Mouse (Mus musculus) liver, embryonic 14.5 days (tissue): ENCODE results near the gene Ripor1. TPM values are rescaled to one million over a fixed set of nuclear protein-coding genes. Genes with fewer than 3 reads are reported as not detected.

Source experiments
- ATAC-seq: fragments of 200-750 bp; cut with Nextera tagmentation; 2 replicates; pipeline ENCODE4 v1.8.0; 2017; ENCODE audit warnings: moderate number of reproducible peaks, mild to moderate bottlenecking, moderate library complexity; ENCODE audit not compliant: insufficient read depth
- DNase-seq, 3 experiments: peaks; one replicate each; pipeline ENCODE4 v3.0.0-alpha.2; 2012 to 2013; ENCODE audit warnings: low read depth in 3 of 3, low spot score in 3 of 3
- H3K27ac ChIP-seq: fragments of 300-500 bp; sonication (generic); 2 replicates; pipeline ENCODE4 v1.5.1; 2014; ENCODE audit warnings: moderate library complexity, mild to moderate bottlenecking, control low read depth, inconsistent platforms
- H3K27me3 ChIP-seq: fragments of 300-500 bp; sonication (generic); 2 replicates; pipeline ENCODE4 v1.6.1; 2014; ENCODE audit warnings: mild to moderate bottlenecking, low read length, moderate library complexity; ENCODE audit not compliant: control insufficient read depth, insufficient read depth
- H3K36me3 ChIP-seq: fragments of 300-500 bp; sonication (generic); replicated peaks from 2 replicates; pipeline ENCODE4 v1.6.1; 2014; ENCODE audit warnings: low read depth; ENCODE audit not compliant: control insufficient read depth, insufficient read depth
- H3K4me1 ChIP-seq, 2 experiments: fragments of 200-500 bp in 1 of 2; fragments of 300-500 bp in 1 of 2; sonication (generic) in 1 of 2; replicated peaks; 2 replicates each; pipeline ENCODE4 v1.6.1; 2012 to 2014; ENCODE audit warnings: antibody characterized with exemption in 1 of 2, inconsistent platforms in 1 of 2, low read length in 1 of 2; ENCODE audit not compliant: control insufficient read depth in 2 of 2, insufficient read depth in 2 of 2
- H3K4me2 ChIP-seq: fragments of 300-500 bp; sonication (generic); 2 replicates; pipeline ENCODE4 v1.6.1; 2014; ENCODE audit warnings: low read depth, mild to moderate bottlenecking, control low read depth, moderate library complexity
- H3K4me3 ChIP-seq, 2 experiments: fragments of 200-500 bp in 1 of 2; fragments of 300-500 bp in 1 of 2; sonication (generic) in 1 of 2; 2 replicates each; pipeline ENCODE4 v1.5.1; 2012 to 2014; ENCODE audit warnings: low read depth in 2 of 2, low read length in 2 of 2, mild to moderate bottlenecking in 2 of 2, control low read depth in 1 of 2, inconsistent platforms in 1 of 2, moderate library complexity in 1 of 2; ENCODE audit not compliant: insufficient read depth in 1 of 2
- H3K9ac ChIP-seq: fragments of 300-500 bp; sonication (generic); replicated peaks from 2 replicates; pipeline ENCODE4 v1.6.1; 2014; ENCODE audit warnings: mild to moderate bottlenecking, control low read depth, moderate library complexity
- H3K9me3 ChIP-seq: fragments of 300-500 bp; sonication (generic); 2 replicates; pipeline ENCODE4 v1.6.1; 2016; ENCODE audit warnings: low read length, mixed read lengths; ENCODE audit not compliant: control insufficient read depth
- CTCF ChIP-seq: IDR thresholded peaks from 2 replicates; pipeline ENCODE4 v1.5.1; 2016; ENCODE audit warnings: antibody characterized with exemption, low read depth, control low read depth
- EP300 ChIP-seq: IDR thresholded peaks from 2 replicates; pipeline ENCODE4 v1.6.1; 2016; ENCODE audit warnings: antibody characterized with exemption, low read depth
- WGBS: fragments of 180-500 bp; shearing (Covaris S2); extraction: QIAGEN DNeasy Blood & Tissue Kit; methylation state at CpG from one replicate; pipeline ENCODE4 v1.1.7; 2014; ENCODE audit not compliant: insufficient replicate concordance; 5-methylcytosine and 5-hydroxymethylcytosine counted together
- polyA plus RNA-seq, 2 experiments: library from polyadenylated mRNA; depleted of rRNA in 1 of 2; stranded (reverse) in 1 of 2; unstranded in 1 of 2; fragments of >200 nt; fragmentation: Nextera tagmentation in 1 of 2; extraction: Ambion mirVana in 1 of 2; gene quantifications; 2 replicates each; pipeline versions ENCODE4 v1.2.1 to v1.2.3; 2012 to 2014

Gene Ripor1
- polyA plus RNA-seq, 2 experiments, result 4.5 to 4.9 TPM

GRCm38 (mm10) chr8:105606189-105607023 is 1.4 kb downstream of the Ripor1 start:
- H3K4me1 ChIP-seq, result peaks cover 41 to 55% of the 10 kb centered on the region in 2 experiments
- no peak overlapping the region for H3K27ac ChIP-seq
- H3K36me3 ChIP-seq, result no peaks in the 10 kb centered on the region
- TF ChIP-seq CTCF (no peak), EP300 (no peak)
- no peaks in the 10 kb centered on the region for H3K9me3 ChIP-seq
- H3K4me3 ChIP-seq, result peak overlapping the region; percentile 67 to 82
- H3K9ac ChIP-seq, result peak overlapping the region; percentile 85
- ATAC-seq (peak; percentile 21; the same call in 1 of the 2 replicates), DNase-seq (peak; percentile 49 to 62 (median 55))
- H3K4me2 ChIP-seq, result peak overlapping the region; percentile 99
- WGBS, result under 1% methylated on average over 30 of the region's 30 CpGs
- no peaks in the 10 kb centered on the region for H3K27me3 ChIP-seq

DNA sequence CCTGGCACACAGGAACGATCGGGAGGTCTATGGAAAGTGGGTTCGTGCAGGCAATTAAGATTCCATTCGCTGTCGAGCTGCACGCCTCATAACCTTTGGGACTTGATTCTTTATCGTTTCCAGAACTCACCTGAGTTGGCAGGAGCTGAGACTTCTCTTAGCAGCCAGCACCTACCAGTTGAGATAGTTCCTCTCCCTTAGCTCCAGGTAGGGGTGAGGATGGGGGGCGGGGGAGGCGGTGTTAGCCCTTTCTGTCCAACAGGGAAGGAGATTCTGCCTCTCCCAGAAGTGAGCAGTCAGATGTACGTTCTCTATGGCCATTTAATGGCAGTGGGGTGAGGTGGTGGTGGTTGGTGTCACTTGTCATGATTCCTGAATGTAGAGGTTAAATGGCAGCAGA is 2.0 kb downstream of the Ripor1 start:
- Histone ChIP-seq H3K4me3 (peak overlapping the region; percentile 67 to 82), H3K4me1 (peaks cover 41 to 56% of the 10 kb centered on the region in 2 experiments), H3K36me3 (no peaks in the 10 kb centered on the region), H3K9ac (peak overlapping the region; percentile 85), H3K9me3 (no peaks in the 10 kb centered on the region), H3K27ac (no peak overlapping the region; the same call in 1 of the 2 replicates), H3K4me2 (peak overlapping the region; percentile 99), H3K27me3 (no peaks in the 10 kb centered on the region)
- no peak for DNase-seq
- no peak for ATAC-seq
- TF ChIP-seq CTCF (no peak), EP300 (no peak)
- WGBS, result 5% methylated on average over 10 of the region's 10 CpGs

DNA sequence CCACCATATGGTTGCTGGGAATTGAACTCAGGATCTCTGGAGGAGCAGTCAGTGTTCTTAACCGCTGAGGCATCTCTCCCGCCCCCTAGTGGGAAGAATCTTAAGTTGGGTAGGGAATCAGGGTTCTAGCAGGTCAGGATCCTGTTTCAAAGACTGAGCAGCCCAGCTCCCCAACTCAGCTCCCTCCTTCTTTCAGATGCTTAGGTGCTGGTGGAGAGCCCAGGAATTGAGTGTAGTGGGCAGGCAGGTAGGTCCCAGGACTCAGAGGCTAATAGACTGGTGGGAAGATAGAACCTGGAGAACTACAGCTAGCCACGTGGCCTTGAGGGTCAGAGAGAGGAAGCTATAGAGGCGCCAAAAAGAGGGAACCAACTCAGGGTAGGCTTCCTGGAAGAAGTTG is 2.6 kb downstream of the Ripor1 start:
- Histone ChIP-seq H3K4me3 (no peak overlapping the region), H3K9me3 (no peaks in the 10 kb centered on the region), H3K4me2 (peak overlapping the region; percentile 99; the same call in 1 of the 2 replicates), H3K36me3 (no peaks in the 10 kb centered on the region), H3K27me3 (no peaks in the 10 kb centered on the region), H3K27ac (no peak overlapping the region), H3K4me1 (peaks cover 41 to 58% of the 10 kb centered on the region in 2 experiments), H3K9ac (no peak overlapping the region)
- DNase-seq (peak; percentile 51 to 62 (median 59)), ATAC-seq (no peak)
- TF ChIP-seq CTCF (peak; percentile 83), EP300 (no peak)
- 5% methylated on average over 4 of the region's 4 CpGs for WGBS

GRCm38 (mm10) chr8:105609355-105609754 is 4.3 kb downstream of the Ripor1 start:
- Histone ChIP-seq H3K27ac (peak overlapping the region; percentile 48), H3K9me3 (no peaks in the 10 kb centered on the region), H3K36me3 (no peaks in the 10 kb centered on the region), H3K4me3 (no peak overlapping the region), H3K4me1 (peaks cover 43 to 56% of the 10 kb centered on the region in 2 experiments), H3K27me3 (no peaks in the 10 kb centered on the region), H3K9ac (0 out of 2 replicates have a peak overlapping the region, but pooled peaks have one; percentile 18), H3K4me2 (peak overlapping the region; percentile 51)
- TF ChIP-seq EP300, result peak; percentile 96
- TF ChIP-seq CTCF, result no peak
- ATAC-seq (peak; percentile 59), DNase-seq (peak; percentile 50 to 64 (median 55))
- 6% methylated on average over 2 of the region's 2 CpGs for WGBS

DNA sequence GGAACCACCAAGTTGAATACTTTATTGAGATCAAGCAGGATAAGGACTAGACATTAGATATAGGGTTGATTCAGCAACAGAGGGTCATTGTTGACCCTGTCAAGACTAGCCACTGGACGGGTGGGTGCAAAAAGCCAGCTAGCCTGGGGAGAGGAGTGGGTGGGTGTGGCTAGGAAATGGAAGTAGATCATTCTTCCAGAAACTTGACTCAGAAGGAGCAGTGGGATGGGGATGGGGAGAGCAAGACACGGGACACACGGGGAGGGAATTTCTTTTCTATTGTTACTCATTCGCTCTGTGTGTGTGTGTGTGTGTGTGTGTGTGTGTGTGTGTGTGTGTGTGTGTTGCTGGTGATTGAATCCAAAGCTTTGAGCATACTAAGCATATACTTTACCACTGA is 4.7 kb downstream of the Ripor1 start:
- Histone ChIP-seq H3K9me3 (no peaks in the 10 kb centered on the region), H3K4me3 (no peak overlapping the region), H3K9ac (0 out of 2 replicates have a peak overlapping the region, but pooled peaks have one; percentile 18), H3K27me3 (no peaks in the 10 kb centered on the region), H3K4me2 (peak overlapping the region; percentile 51), H3K36me3 (no peaks in the 10 kb centered on the region), H3K4me1 (peaks cover 39 to 51% of the 10 kb centered on the region in 2 experiments), H3K27ac (peak overlapping the region; percentile 48)
- TF ChIP-seq CTCF (no peak), EP300 (no peak)
- ATAC-seq, result no peak
- whole genome bisulfite sequencing, result 5% methylated on average over 4 of the region's 4 CpGs
- no peak for DNase-seq
